Mouse (Mus musculus): Measurements from ENCODE around the gene Aldob.
"Not testable (repeated sequence)": the region's sequence is repeated elsewhere in the genome, so short reads cannot be mapped to it uniquely, and the experiment has no call there.

Gene Aldob

GRCm38 (mm10) chr4:49535036-49535435, 14.3 kb downstream of the Aldob start:
- no peak for DNase-seq

- no peak for DNase-seq
These were observed 26.8 kb downstream of the Aldob start for GRCm38 (mm10) chr4:49522576-49522975.

GRCm38 (mm10) chr4:49521346-49521745, 28.0 kb downstream of the Aldob start:
- no peak for DNase-seq

- peak; percentile 81 to 84 for DNase-seq
These were observed 28.6 kb downstream of the Aldob start, which contains the start of the genes Mrpl50 and Zfp189 for GRCm38 (mm10) chr4:49520572-49521340. Gene Mrpl50 (minus strand): TSS chr4:49521093. Gene Zfp189 (plus strand): TSS chr4:49521176.

GRCm38 (mm10) chr4:49519476-49519875, 29.9 kb downstream of the Aldob start:
- no peak for DNase-seq

- DNase-seq = no peak
These were observed 34.9 kb downstream of the Aldob start for GRCm38 (mm10) chr4:49514441-49514840.

GRCm38 (mm10) chr4:49512636-49513035, 36.7 kb downstream of the Aldob start:
- DNase-seq = no peak

GRCm38 (mm10) chr4:49510236-49510835, 39.0 kb downstream of the Aldob start:
- DNase-seq = not testable (repeated sequence)

- DNase-seq = no peak
These were observed 40.2 kb downstream of the Aldob start for GRCm38 (mm10) chr4:49509183-49509582.

GRCm38 (mm10) chr4:49506386-49506785, 43.0 kb downstream of the Aldob start, which contains the start of gene Baat:
Gene Baat (minus strand): TSS chr4:49506557.
- DNase-seq = no peak

GRCm38 (mm10) chr4:49503563-49503962, 45.8 kb downstream of the Aldob start:
- DNase-seq = no peak
